Mouse (Mus musculus): Measurements from ENCODE around the gene Mcf2l. TPM values are rescaled to one million over a fixed set of nuclear protein-coding genes. Genes with fewer than 3 reads are reported as not detected.

The Mcf2l gene
- total RNA-seq, 2 experiments from 2014 or later, result 22.9 to 27.4 TPM

DNA sequence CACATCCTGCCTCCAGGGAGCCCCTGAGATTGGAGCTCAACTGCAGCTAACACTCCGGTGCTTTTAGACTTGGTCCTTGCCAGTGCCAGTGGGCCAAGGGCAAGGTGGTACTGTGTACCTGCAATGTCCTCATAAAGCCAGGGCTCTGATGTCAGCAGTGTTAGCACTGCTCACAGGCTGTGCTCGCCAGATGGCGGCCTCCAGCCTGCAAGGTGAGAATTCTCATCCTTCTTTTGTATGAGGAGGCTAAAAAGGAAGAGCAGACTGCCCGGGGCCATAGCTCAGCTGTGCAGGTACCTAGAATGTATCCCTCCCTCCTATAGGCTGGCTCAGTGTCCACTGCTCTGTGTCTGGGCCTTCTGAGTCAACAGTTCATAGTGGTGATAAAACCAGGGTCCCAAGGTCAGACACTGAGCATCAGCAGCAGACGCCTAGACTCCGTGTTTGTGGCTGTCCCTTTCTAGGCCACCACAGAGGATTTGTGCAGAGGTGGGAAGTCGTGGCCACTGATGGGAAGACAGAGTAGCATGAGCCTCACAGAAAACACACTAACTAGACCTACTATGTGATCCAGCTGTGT, 77.5 kb downstream of the Mcf2l start:
- DNase-seq, result no peak

GRCm38 (mm10) chr8:12952699-12953098, 79.1 kb downstream of the Mcf2l start:
- DNase-seq, result no peak

GRCm38 (mm10) chr8:12955362-12955879, 81.8 kb downstream of the Mcf2l start:
- no peak for DNase-seq

- DNase-seq, result no peak
Observed at GRCm38 (mm10) chr8:12955880-12956279, 82.3 kb downstream of the Mcf2l start.

- DNase-seq, result no peak
Observed at GRCm38 (mm10) chr8:12956941-12957340, 83.3 kb downstream of the Mcf2l start.

DNA sequence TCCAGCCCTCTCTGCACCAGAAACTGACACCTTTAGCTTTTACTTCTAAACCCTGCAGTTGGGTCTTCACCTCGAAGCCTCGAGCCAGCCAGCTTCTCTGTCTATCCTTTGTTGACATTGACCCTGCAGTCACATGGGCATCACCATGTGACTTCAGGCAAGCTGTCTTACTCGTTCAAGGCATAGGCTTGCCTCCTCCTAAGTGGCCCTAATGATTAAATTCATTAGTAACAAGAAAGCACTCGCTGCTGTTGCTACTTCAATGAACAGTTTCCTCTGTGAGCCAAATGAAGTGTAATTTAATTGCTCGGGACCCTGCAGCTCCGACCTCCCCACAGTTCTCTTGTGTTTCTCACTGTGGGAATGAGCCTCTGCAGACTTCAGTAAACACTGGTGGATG, 83.8 kb downstream of the Mcf2l start:
- DNase-seq, result no peak

- DNase-seq, result no peak
Observed at GRCm38 (mm10) chr8:12960609-12961008, 87.0 kb downstream of the Mcf2l start.

DNA sequence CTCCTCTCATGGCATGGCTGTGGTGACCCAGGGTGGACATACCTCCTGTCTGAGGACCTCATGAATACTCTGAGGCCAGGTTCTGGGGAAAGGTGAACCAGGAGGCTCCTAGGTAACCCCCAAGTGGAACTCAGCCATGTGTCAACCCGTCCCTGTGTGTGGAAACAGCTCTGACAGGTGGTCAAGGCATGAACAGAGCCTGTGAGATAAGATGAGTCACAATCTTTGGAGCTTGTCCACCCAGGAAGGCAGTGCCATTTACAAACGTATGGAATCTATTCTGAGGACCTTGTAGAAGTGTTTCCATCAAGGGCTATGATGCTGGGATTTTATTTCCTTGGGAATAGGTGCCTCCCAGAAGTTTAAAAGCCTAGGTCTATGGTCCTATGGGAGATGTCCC, 87.6 kb downstream of the Mcf2l start:
- DNase-seq, result no peak

GRCm38 (mm10) chr8:12961821-12962534, 88.4 kb downstream of the Mcf2l start:
- DNase-seq, result no peak

DNA sequence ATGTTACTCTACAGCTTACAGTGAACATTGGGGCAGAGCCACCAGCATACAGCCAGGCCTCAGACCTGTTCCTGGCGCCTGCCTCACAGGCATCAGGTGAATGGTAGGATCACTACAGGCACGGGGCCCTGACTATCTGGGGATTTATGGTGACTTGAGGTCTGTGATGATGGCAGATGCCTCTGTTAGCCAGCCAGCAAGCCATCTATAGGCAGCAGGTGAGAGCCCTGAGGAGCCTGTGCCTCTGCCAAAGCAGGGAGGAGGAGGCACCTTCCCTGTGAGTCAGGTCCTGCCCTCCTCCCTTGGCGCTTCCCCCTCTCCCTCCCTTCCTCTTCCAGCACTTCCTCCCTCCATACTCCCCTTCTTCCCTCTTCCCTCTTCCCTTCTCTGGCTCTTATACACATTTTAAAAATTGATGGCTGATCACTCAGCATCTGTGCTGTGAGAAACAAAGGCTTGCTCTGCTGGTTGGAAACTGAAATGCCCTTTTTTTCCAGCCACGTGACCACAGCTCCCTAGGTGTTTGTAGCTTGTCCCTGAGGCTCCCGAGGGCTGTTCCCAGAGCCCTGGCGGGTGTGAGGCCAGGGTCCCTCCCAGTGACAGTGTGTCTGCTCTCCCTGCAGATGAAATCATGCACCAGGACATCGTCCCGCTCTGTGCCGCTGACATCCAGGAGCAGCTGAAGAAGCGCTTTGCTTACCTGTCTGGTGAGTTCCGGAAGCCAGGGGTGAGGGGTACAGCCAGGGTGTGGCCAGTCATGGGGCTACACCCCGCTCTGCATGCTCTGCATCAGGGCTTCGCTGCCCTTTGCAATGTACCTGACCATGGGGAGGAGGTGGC, 89.2 kb downstream of the Mcf2l start:
- no peak for DNase-seq

- DNase-seq, result no peak
Observed at GRCm38 (mm10) chr8:12976290-12976689, 102.7 kb downstream of the Mcf2l start.

- DNase-seq, result no peak
Observed at GRCm38 (mm10) chr8:12976723-12977122, 103.1 kb downstream of the Mcf2l start.

DNA sequence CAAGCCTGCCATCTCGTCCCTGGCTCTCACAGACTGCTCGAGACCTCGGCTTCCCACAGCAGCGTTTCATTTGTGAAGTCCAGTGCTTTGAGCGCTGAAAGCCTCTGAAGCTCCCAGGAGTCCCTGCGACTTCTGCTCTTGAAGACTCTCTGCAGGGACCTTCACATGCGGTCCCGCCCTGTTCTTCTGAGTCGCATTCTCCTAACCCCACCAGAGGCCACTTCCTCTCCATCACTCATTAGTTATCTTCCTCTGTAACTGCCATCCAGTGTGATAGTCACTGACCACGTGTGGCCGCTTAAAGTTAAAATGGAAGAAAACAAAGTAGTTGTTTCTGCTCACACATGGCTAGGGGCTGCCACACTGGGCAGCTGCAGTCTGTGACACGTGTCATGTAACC, 103.7 kb downstream of the Mcf2l start:
- DNase-seq, result no peak

DNA sequence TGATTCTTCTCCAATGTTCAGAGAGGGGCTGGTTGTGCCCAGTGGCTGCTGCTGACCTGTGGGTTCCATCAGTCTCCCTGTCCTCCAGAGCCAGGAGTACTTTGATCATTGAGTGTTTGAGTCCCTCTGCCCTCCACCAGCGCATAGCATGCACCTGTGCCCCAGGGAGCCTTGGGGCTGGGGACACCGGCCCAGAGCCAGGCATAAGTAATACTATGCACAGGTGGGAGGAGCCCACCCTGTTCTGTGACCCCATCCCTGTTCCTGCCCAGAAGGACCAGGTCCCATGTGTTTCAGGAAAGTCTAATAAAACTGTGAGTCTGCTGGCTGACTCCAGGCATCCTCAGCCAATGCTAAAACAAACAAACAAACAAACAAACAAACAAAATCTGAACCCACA, 104.7 kb downstream of the Mcf2l start:
- no peak for DNase-seq

GRCm38 (mm10) chr8:12978726-12979125, 105.1 kb downstream of the Mcf2l start:
- DNase-seq, result peak; percentile 31

DNA sequence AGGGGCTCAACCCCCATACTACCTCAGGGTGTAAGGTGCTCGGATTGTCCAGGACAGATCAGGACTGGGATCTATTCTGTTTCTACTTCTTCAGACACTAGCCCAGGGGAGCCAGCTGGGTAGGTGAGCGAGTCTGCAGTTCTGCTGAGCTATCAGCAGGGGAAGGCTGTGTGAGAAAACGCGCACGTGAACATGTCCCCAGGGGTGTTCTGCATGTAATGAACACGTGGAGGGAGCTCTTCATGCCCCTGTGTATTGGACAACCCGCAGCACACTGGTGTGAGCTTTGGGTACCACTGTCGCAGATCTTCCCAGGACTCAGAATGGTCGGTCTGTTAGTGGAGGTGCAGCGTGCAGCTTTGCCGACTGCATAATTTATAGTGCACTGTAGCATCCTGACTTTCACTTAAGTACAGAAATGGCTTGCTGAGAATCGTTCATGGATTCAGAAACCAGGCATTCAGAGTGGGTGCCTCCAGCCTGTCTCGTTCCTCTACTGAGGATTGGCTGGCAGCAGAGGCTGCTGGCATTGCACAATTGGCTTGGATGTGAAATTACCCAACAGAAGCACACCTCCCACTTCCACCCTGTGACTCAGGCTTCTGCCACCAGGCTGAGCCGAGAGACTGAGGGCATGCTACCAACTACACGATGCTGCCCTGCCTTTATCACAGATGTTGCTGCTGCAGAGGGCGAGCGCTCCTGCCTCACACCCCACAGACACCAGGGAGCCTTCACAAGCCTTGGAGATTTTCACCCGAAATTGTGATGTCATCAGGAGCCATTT, 110.3 kb downstream of the Mcf2l start:
- DNase-seq, result no peak

GRCm38 (mm10) chr8:12984601-12985243, 111.1 kb downstream of the Mcf2l start:
- DNase-seq, result no peak

GRCm38 (mm10) chr8:12985259-12985658, 111.7 kb downstream of the Mcf2l start:
- no peak for DNase-seq

DNA sequence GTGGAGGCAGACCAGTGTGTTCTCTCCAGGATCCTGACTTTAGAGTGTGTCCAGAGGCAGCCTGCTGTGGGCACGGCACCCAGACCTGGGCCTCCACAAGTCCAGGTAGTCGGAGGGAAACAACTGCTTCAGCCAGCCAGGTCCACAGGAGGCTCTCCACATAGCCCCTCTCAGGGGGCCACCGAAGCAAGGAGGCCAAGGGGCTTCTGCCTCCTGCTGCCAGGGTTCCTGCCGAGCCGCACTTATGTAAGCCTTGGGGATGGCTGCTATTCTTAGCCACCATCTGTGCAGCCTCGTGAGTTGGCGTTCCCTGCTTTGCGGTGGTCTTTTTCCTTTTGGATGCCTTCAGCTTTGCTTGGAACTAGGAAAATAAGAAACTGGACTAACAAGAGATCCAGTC, 114.0 kb downstream of the Mcf2l start:
- no peak for DNase-seq

DNA sequence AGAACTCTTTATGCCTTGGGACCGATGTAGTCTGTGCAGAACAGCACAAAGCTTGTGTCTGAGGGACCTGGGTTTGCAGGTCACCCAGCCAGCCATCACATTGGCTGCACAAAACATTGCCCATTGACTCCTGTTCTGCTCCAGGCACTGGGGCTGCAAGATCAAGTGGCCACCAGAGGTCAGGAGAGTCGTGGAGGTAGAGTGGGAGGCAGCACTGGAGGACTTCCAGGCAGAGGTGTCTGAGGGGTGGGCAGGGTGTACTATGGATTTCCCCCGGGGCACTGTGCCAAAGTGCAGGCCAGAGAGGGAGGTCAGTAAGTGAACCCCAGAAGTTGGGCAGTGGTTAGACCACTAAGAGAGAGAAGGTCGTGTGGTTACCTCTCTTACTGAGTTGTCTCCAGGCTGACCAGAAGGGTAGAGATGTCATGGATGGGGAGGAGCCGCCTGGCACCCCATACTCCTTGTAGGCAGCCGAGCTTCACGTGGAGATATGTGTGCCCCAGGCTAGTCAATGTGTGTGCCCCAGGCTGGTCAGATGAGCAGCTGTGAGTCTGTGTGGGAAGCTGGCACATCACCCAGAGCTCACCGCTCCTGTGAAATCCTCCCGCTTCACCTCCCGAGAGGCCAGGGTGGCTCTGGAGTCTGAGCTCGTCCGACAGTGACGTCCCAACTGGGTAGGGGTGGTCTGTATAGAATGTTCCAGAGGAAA, 115.3 kb downstream of the Mcf2l start:
- no peak for DNase-seq

DNA sequence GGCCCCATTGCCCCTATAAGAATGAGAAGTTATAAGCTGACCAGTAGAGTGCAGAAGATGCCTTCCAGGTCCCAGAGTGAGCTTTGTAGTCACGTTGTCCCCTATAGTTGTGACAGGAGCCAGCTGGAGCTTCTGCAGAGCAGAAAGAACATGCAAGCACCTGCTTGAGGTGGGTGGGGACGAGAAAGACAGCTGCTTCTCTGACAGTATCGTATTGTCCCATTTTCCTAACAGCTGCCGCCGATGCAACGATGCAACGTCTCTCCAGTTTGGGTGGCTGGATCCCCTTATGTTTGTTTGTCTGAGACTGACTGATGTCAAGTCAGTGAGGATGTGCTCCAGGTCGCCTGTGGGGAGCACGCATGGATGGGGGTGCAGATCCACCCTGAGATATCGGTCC, 117.8 kb downstream of the Mcf2l start:
- DNase-seq, result no peak
